Mouse (Mus musculus) C2C12 (cell line): ENCODE data around the gene Slc4a4.

Experiments
- CTCF ChIP-seq: IDR thresholded peaks from one replicate; pipeline ENCODE4 v1.5.1; 2011; ENCODE audit not compliant: control insufficient read depth, insufficient read depth, insufficient read length
- MYOD1 ChIP-seq: IDR thresholded peaks from one replicate; pipeline ENCODE4 v1.6.1; 2011; ENCODE audit warnings: low read depth; ENCODE audit not compliant: control insufficient read depth, insufficient read length
- MYOG ChIP-seq: IDR thresholded peaks from one replicate; pipeline ENCODE4 v1.6.1; 2011; ENCODE audit not compliant: control insufficient read depth, insufficient read length; ENCODE audit errors: extremely low read depth

GRCm38 (mm10) chr5:88857311-88857710 is 29.3 kb upstream of the Slc4a4 start:
- TF ChIP-seq CTCF, result no peak
- no peak for TF ChIP-seq MYOD1
- no peak for TF ChIP-seq MYOG
